Comparison of ENCODE assay signal across 32 mouse cellular contexts in genomic region chr7:144874226-144874625, GRCm38 (mm10). TPM values are rescaled to one million over a fixed set of nuclear protein-coding genes. Genes with fewer than 3 reads are reported as not detected.
DNase-seq lines count a peak whose midpoint lies in the region; TF ChIP-seq lines count a peak whose summit lies in the region.
"Had no signal": no experiment of that assay in that cellular context is flagged by ENCODE, and none has a peak within 500 bp of the region (broad histone marks: within the 10 kb centered on the region; RNA-seq: fewer than 3 reads in every experiment).

No protein-coding gene starts in this region.

- DNase-seq in adrenal gland, adult 2 months, result peak; percentile 54
- DNase-seq in adrenal gland, adult 18-20 months (ENCODE audit: low spot score in 2 of 2), result no peak
- no peak for DNase-seq in heart, embryonic 10.5 days (ENCODE audit: low spot score)
- no peak for DNase-seq in heart, adult 2 months
- DNase-seq in adrenal gland, postnatal 10 days, result peak; percentile 39
- peak; percentile 39 to 53 for DNase-seq in adrenal gland, postnatal 36 days
- no peak for DNase-seq in Muller cell, postnatal 12 days (ENCODE audit: inconsistent ontology term)
- DNase-seq: B cell, adult 2 months; cerebellum, adult 11 months; cerebellum, adult 2 months; cerebellum, adult 9-11 months; cerebellum, postnatal 25 days; gastrocnemius, postnatal 25 days; kidney, adult 18-20 months; kidney, adult 9 months had no signal

- H3K36me3 ChIP-seq in heart, embryonic 10.5 days, result no peaks in the 10 kb centered on the region
- no peaks in the 10 kb centered on the region for H3K36me3 ChIP-seq in heart, adult 2 months (ENCODE audit: control insufficient read depth, insufficient read depth, low read length)
- H3K36me3 ChIP-seq: embryonic facial prominence, embryonic 12.5 days; embryonic facial prominence, embryonic 15.5 days; forebrain, embryonic 12.5 days; forebrain, embryonic 15.5 days; G1E; hindbrain, embryonic 10.5 days; hindbrain, embryonic 13.5 days had no signal

- TF ChIP-seq CTCF in heart, adult 2 months (IDR thresholded peaks at IDR 0.05), result no peak

- H3K4me3 ChIP-seq in heart, embryonic 10.5 days, result no peak overlapping the region
- H3K4me3 ChIP-seq in heart, adult 2 months, result no peak overlapping the region
- H3K4me3 ChIP-seq: embryonic facial prominence, embryonic 12.5 days; embryonic facial prominence, embryonic 15.5 days; forebrain, embryonic 12.5 days; forebrain, embryonic 15.5 days; hindbrain, embryonic 10.5 days; hindbrain, embryonic 13.5 days had no signal

- intact Hi-C loops in heart, adult 2 months (cut with DNase I), result no loop called here

- peaks cover 32% of the 10 kb centered on the region for H3K4me1 ChIP-seq in heart, embryonic 10.5 days
- no peaks in the 10 kb centered on the region for H3K4me1 ChIP-seq in heart, adult 2 months (ENCODE audit: control insufficient read depth, insufficient read depth, low read length)
- H3K4me1 ChIP-seq: embryonic facial prominence, embryonic 12.5 days; embryonic facial prominence, embryonic 15.5 days; forebrain, embryonic 15.5 days; hindbrain, embryonic 13.5 days had no signal

- TF ChIP-seq POLR2A in heart, adult 2 months (IDR thresholded peaks at IDR 0.05; ENCODE audit: insufficient read depth, low read depth, low read length), result no peak

- whole genome bisulfite sequencing in heart, embryonic 10.5 days, result 75% methylated on average over 4 of the region's 4 CpGs
- WGBS in heart, adult 2 months, result 68% methylated on average over 4 of the region's 4 CpGs

- H3K27me3 ChIP-seq in heart, embryonic 10.5 days (ENCODE audit: insufficient read depth, poor library complexity, severe bottlenecking), result peaks cover 51% of the 10 kb centered on the region
- H3K27me3 ChIP-seq in heart, adult 2 months (ENCODE audit: control insufficient read depth, insufficient read depth, low read length), result no peaks in the 10 kb centered on the region
- H3K27me3 ChIP-seq: embryonic facial prominence, embryonic 15.5 days; forebrain, embryonic 15.5 days had no signal

- no peak for TF ChIP-seq EP300 in heart, adult 2 months (IDR thresholded peaks at IDR 0.05; ENCODE audit: insufficient read depth, low read depth, low read length)

- H3K9me3 ChIP-seq in heart, embryonic 10.5 days, result no peaks in the 10 kb centered on the region
- H3K9me3 ChIP-seq: embryonic facial prominence, embryonic 12.5 days; embryonic facial prominence, embryonic 15.5 days; forebrain, embryonic 12.5 days; forebrain, embryonic 15.5 days; G1E; hindbrain, embryonic 10.5 days; hindbrain, embryonic 13.5 days had no signal

- no peak overlapping the region for H3K9ac ChIP-seq in heart, adult 2 months (ENCODE audit: low read depth, low read length)
- H3K9ac ChIP-seq: embryonic facial prominence, embryonic 12.5 days; embryonic facial prominence, embryonic 15.5 days; forebrain, embryonic 12.5 days; forebrain, embryonic 15.5 days; hindbrain, embryonic 13.5 days had no signal

- H3K27ac ChIP-seq in heart, embryonic 10.5 days, result peak overlapping the region; percentile 31; the same call in 1 of the 2 replicates
- H3K27ac ChIP-seq in heart, adult 2 months, result no peak overlapping the region
- H3K27ac ChIP-seq: embryonic facial prominence, embryonic 12.5 days; embryonic facial prominence, embryonic 15.5 days; forebrain, embryonic 12.5 days; forebrain, embryonic 15.5 days; hindbrain, embryonic 10.5 days; hindbrain, embryonic 13.5 days had no signal

- no peaks in the 10 kb centered on the region for H3K79me2 ChIP-seq in heart, adult 2 months (replicated peaks; ENCODE audit: control insufficient read depth, insufficient read depth, low read length)

RNA-seq across cellular contexts. Expression of gene Fgf15, which starts 22.1 kb away (rescaled TPM):
- under 1 TPM in 1 of 2 experiments, not detected in 1; 0.14 TPM for total RNA-seq in adrenal gland, adult 2 months (2021)
- polyA plus RNA-seq in adrenal gland, adult 2 months (2012; rRNA removed), result 0.07 TPM in 1 of 2 replicates, not detected in the other
- under 1 TPM in 1 of 2 experiments, not detected in 1; 0.36 TPM for total RNA-seq in adrenal gland, adult 18-20 months (2021)
- polyA plus RNA-seq in heart, embryonic 10.5 days (2016; fragmentation: Nextera tagmentation; extraction: Ambion mirVana), result 0.41 and 1.5 TPM in 2 replicates
- not detected for total RNA-seq in heart, adult 2 months (2021)
- not detected in 2 replicates for polyA plus RNA-seq in heart, adult 2 months (2012; rRNA removed)
- not detected for total RNA-seq in adrenal gland, postnatal 10 days (2021)
- total RNA-seq in adrenal gland, postnatal 36 days (2021), result not detected
- total RNA-seq: CH12.LX; common myeloid progenitor, adult 5-6 weeks; gastrocnemius, adult 8-10 months; gastrocnemius, postnatal 25 days; heart, adult 8-10 months; heart, postnatal 25 days had no signal
- polyA plus RNA-seq: cerebellum, adult 2 months; heart, embryonic 14.5 days; heart, postnatal 0 days had no signal

RNA-seq across cellular contexts. Expression of gene Fgf4, which starts 27.1 kb away (rescaled TPM):
- not detected for total RNA-seq in adrenal gland, adult 2 months (2021)
- polyA plus RNA-seq in adrenal gland, adult 2 months (2012; rRNA removed), result not detected in 2 replicates
- not detected for total RNA-seq in adrenal gland, adult 18-20 months (2021)
- polyA plus RNA-seq in heart, embryonic 10.5 days (2016; fragmentation: Nextera tagmentation; extraction: Ambion mirVana), result 0.34 TPM in 1 of 2 replicates, not detected in the other
- not detected for total RNA-seq in heart, adult 2 months (2021)
- polyA plus RNA-seq in heart, adult 2 months (2012; rRNA removed), result not detected in 2 replicates
- total RNA-seq in adrenal gland, postnatal 10 days (2021), result not detected
- total RNA-seq in adrenal gland, postnatal 36 days (2021), result not detected
- total RNA-seq: CH12.LX; common myeloid progenitor, adult 5-6 weeks; G1E; gastrocnemius, adult 8-10 months; heart, adult 8-10 months; heart, postnatal 25 days had no signal
- polyA plus RNA-seq: cerebellum, adult 2 months; forebrain, embryonic 12.5 days; forebrain, embryonic 15.5 days; G1E; gonadal fat pad, adult 2 months; heart, embryonic 14.5 days; heart, postnatal 0 days; hindbrain, embryonic 10.5 days; hindbrain, embryonic 13.5 days; hindbrain, embryonic 16.5 days; intestine, embryonic 16.5 days had no signal

RNA-seq across cellular contexts. Expression of gene Fgf3, which starts 36.3 kb away (rescaled TPM):
- under 1 TPM; 0.81 to 0.93 TPM for total RNA-seq in adrenal gland, adult 2 months (2021)
- polyA plus RNA-seq in adrenal gland, adult 2 months (2012; rRNA removed), result 3.5 and 4.9 TPM in 2 replicates
- total RNA-seq in adrenal gland, adult 18-20 months (2021), result under 1 TPM; 0.50 to 0.80 TPM
- 0.07 and 0.88 TPM in 2 replicates for polyA plus RNA-seq in heart, embryonic 10.5 days (2016; fragmentation: Nextera tagmentation; extraction: Ambion mirVana)
- total RNA-seq in heart, adult 2 months (2021), result not detected
- polyA plus RNA-seq in heart, adult 2 months (2012; rRNA removed), result not detected in 2 replicates
- under 1 TPM; 0.27 to 0.33 TPM for total RNA-seq in adrenal gland, postnatal 10 days (2021)
- total RNA-seq in adrenal gland, postnatal 36 days (2021), result under 1 TPM; 0.30 to 0.89 TPM
- total RNA-seq: CH12.LX; gastrocnemius, adult 8-10 months; gastrocnemius, postnatal 25 days; heart, adult 8-10 months; heart, postnatal 25 days had no signal
- polyA plus RNA-seq: gonadal fat pad, adult 2 months; heart, embryonic 14.5 days; heart, postnatal 0 days; intestine, embryonic 16.5 days had no signal

RNA-seq across cellular contexts. Expression of gene LTO1, which starts 40.7 kb away (rescaled TPM):
- 10 to 100 TPM; 20.5 to 27.0 TPM for total RNA-seq in adrenal gland, adult 2 months (2021)
- 7.8 and 9.5 TPM in 2 replicates for polyA plus RNA-seq in adrenal gland, adult 2 months (2012; rRNA removed)
- total RNA-seq in adrenal gland, adult 18-20 months (2021), result 10 to 100 TPM; 24.2 to 27.4 TPM
- polyA plus RNA-seq in heart, embryonic 10.5 days (2016; fragmentation: Nextera tagmentation; extraction: Ambion mirVana), result 23.3 and 26.0 TPM in 2 replicates
- total RNA-seq in heart, adult 2 months (2021), result 10 to 100 TPM; 12.5 to 13.1 TPM
- 12.1 and 15.7 TPM in 2 replicates for polyA plus RNA-seq in heart, adult 2 months (2012; rRNA removed)
- total RNA-seq in adrenal gland, postnatal 10 days (2021), result 10 to 100 TPM; 25.6 to 26.2 TPM
- 10 to 100 TPM; 20.5 to 24.1 TPM for total RNA-seq in adrenal gland, postnatal 36 days (2021)

Comparison
In these comparisons a context has a peak if more than half of its experiments do, and no peak if none do; other contexts are left out.
1. DNase-seq: peak in adrenal gland, adult 2 months (single experiment), adrenal gland, postnatal 10 days (single experiment) and adrenal gland, postnatal 36 days (2 of 2); none in adrenal gland, adult 18-20 months (0 of 2), heart, embryonic 10.5 days (single experiment), heart, adult 2 months (0 of 2) and Muller cell, postnatal 12 days (single experiment).